Mouse (Mus musculus) layer of hippocampus, postnatal 10 days (tissue): ENCODE measurements at regions not wholly inside any gene's neighbourhood (a gene's known extent, or its start where the extent isn't known, plus 50 kb on each side); places are given as distances from the start of the nearest gene placed in this dataset.
A peak's percentile ranks its signal among the peaks of the same experiment; 100 is the strongest.

Experiments used
- DNase-seq, 2 experiments: peaks; one replicate each; pipeline ENCODE4 v3.0.0; 2021; ENCODE audit warnings: low spot score in 2 of 2

- no peak for DNase-seq
Observed at GRCm38 (mm10) chr12:29275676-29276075, 252.5 kb upstream of the Myt1l start.

GRCm38 (mm10) chr12:29279631-29280080 lies 248.5 kb upstream of the Myt1l start:
- DNase-seq: no peak

- peak; percentile 40 to 52 for DNase-seq
Observed at GRCm38 (mm10) chr12:29280081-29280788, 247.9 kb upstream of the Myt1l start.

GRCm38 (mm10) chr12:29280861-29281630 lies 247.1 kb upstream of the Myt1l start:
- peak; percentile 20 to 24 for DNase-seq

GRCm38 (mm10) chr12:29288801-29289200 lies 239.4 kb upstream of the Myt1l start:
- no peak for DNase-seq

- DNase-seq: peak; percentile 92 to 94
Observed at GRCm38 (mm10) chr12:29290591-29291351, 237.4 kb upstream of the Myt1l start.

GRCm38 (mm10) chr12:29297984-29298383 lies 230.2 kb upstream of the Myt1l start:
- DNase-seq: no peak

- DNase-seq: no peak
Observed at GRCm38 (mm10) chr12:29315636-29316035, 212.5 kb upstream of the Myt1l start.

GRCm38 (mm10) chr12:29321468-29321867 lies 206.7 kb upstream of the Myt1l start:
- DNase-seq: no peak

- no peak for DNase-seq
Observed at GRCm38 (mm10) chr12:29323534-29323933, 204.7 kb upstream of the Myt1l start.

GRCm38 (mm10) chr12:29335839-29336469 lies 192.2 kb upstream of the Myt1l start:
- peak; percentile 37 to 54 for DNase-seq

GRCm38 (mm10) chr12:29337336-29337735 lies 190.8 kb upstream of the Myt1l start:
- no peak for DNase-seq

GRCm38 (mm10) chr12:29341388-29341995 lies 186.7 kb upstream of the Myt1l start:
- no peak for DNase-seq

GRCm38 (mm10) chr12:29343147-29343852 lies 184.9 kb upstream of the Myt1l start:
- DNase-seq: no peak

- no peak for DNase-seq
Observed at GRCm38 (mm10) chr12:29348698-29349097, 179.5 kb upstream of the Myt1l start.

- DNase-seq: no peak
Observed at GRCm38 (mm10) chr12:29349146-29349850, 178.9 kb upstream of the Myt1l start.

- DNase-seq: peak in 1 of 2 experiments; percentile 38
Observed at GRCm38 (mm10) chr12:29353777-29354496, 174.2 kb upstream of the Myt1l start.

GRCm38 (mm10) chr12:29354816-29355215 lies 173.4 kb upstream of the Myt1l start:
- DNase-seq: no peak
